Mouse (Mus musculus) stomach, postnatal 0 days (tissue): ENCODE measurements at regions not wholly inside any gene's neighbourhood (a gene's known extent, or its start where the extent isn't known, plus 50 kb on each side); places are given as distances from the start of the nearest gene placed in this dataset.

Source experiments
- CTCF ChIP-seq: IDR thresholded peaks from 2 replicates; pipeline ENCODE4 v1.5.1; 2016; ENCODE audit warnings: antibody characterized with exemption, low read depth, mild to moderate bottlenecking, moderate library complexity
- EP300 ChIP-seq: optimal IDR thresholded peaks from 2 replicates; pipeline ENCODE3; 2016; ENCODE audit warnings: antibody characterized with exemption

DNA sequence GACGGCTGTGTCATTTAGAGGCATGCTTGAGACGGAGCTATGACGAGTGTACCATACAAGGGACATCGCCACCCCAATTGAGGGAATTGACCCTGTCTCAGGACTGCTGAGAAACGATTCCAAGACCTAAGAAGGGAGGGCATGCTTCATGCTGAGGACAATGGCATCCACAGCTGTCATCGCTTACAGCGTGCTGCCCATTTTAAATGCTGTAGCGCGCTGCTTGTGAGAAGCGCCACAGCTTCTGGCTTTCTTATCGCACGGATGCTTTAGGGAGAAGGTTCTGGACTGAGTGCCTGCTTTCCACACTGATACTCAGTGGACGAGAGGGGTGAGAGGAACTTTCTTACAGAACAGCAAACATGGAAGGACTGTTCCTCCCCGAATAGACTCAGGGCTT, 357.8 kb upstream of the Arglu1 start:
- no peak for TF ChIP-seq CTCF
- TF ChIP-seq EP300: no peak
